Mouse (Mus musculus): ENCODE results near the gene Dcaf12. TPM values are rescaled to one million over a fixed set of nuclear protein-coding genes. Genes with fewer than 3 reads are reported as not detected.

Dcaf12 gene
- polyA plus RNA-seq, 1 experiment from 2014 or later: 41.6 TPM

GRCm38 (mm10) chr4:41253756-41254155, 60.9 kb downstream of the Dcaf12 start:
- 90% methylated on average over 2 of the region's 2 CpGs for WGBS
- H3K27ac ChIP-seq (ENCODE audit: low read length): no peak overlapping the region

GRCm38 (mm10) chr4:41245408-41245807, 69.3 kb downstream of the Dcaf12 start:
- no peaks in the 10 kb centered on the region for H3K27me3 ChIP-seq (ENCODE audit: control insufficient read depth, insufficient read depth, low read length)
- H3K9ac ChIP-seq (replicated peaks; ENCODE audit: low read depth, low read length): no peak overlapping the region
- no peak overlapping the region for H3K4me3 ChIP-seq (ENCODE audit: low read depth, low read length)
- no peak overlapping the region for H3K4me2 ChIP-seq (replicated peaks; ENCODE audit: low read depth, low read length)
- H3K4me1 ChIP-seq (ENCODE audit: control insufficient read depth, insufficient read depth, low read length): no peaks in the 10 kb centered on the region
- no peak for ATAC-seq (ENCODE audit: insufficient number of reproducible peaks, insufficient read depth, low FRiP score, low read depth)
- 98% methylated on average over 2 of the region's 2 CpGs for WGBS
- peaks cover 39% of the 10 kb centered on the region for H3K36me3 ChIP-seq (ENCODE audit: control insufficient read depth, insufficient read depth, low read length)
- H3K9me3 ChIP-seq (ENCODE audit: control insufficient read depth, low read depth, low read length): no peaks in the 10 kb centered on the region
- no peak overlapping the region for H3K27ac ChIP-seq (ENCODE audit: low read length)

More at GRCm38 (mm10) chr4:41253756-41254155, 60.9 kb downstream of the Dcaf12 start:
- H3K4me1 ChIP-seq (ENCODE audit: control insufficient read depth, insufficient read depth, low read length): 0 out of 2 replicates have a peak, but pooled peaks cover 3% of the 10 kb centered on the region
- no peak overlapping the region for H3K4me2 ChIP-seq (replicated peaks; ENCODE audit: low read depth, low read length)
- H3K9me3 ChIP-seq (ENCODE audit: control insufficient read depth, low read depth, low read length): no peaks in the 10 kb centered on the region
- H3K9ac ChIP-seq (replicated peaks; ENCODE audit: low read depth, low read length): no peak overlapping the region
- H3K36me3 ChIP-seq (ENCODE audit: control insufficient read depth, insufficient read depth, low read length): peaks cover 14% of the 10 kb centered on the region
- H3K4me3 ChIP-seq (ENCODE audit: low read depth, low read length): no peak overlapping the region
- no peak for ATAC-seq (ENCODE audit: insufficient number of reproducible peaks, insufficient read depth, low FRiP score, low read depth)
- no peaks in the 10 kb centered on the region for H3K27me3 ChIP-seq (ENCODE audit: control insufficient read depth, insufficient read depth, low read length)

Other genes starting within 250 kb of the Dcaf12 start
- 27.3 and 36.0 TPM in 2 replicates for gene Aqp3, start 216.7 kb downstream of the Dcaf12 start, polyA plus RNA-seq (2014; fragmentation: Nextera tagmentation; extraction: Ambion mirVana)
- gene Nol6, start 190.4 kb downstream of the Dcaf12 start, polyA plus RNA-seq (2014; fragmentation: Nextera tagmentation; extraction: Ambion mirVana): 22.5 and 26.1 TPM in 2 replicates
- gene Ube2r2, start 179.1 kb downstream of the Dcaf12 start, polyA plus RNA-seq (2014; fragmentation: Nextera tagmentation; extraction: Ambion mirVana): 85.7 and 87.5 TPM in 2 replicates
- 59.9 and 61.3 TPM in 2 replicates for gene Ubap2, start 39.7 kb downstream of the Dcaf12 start, polyA plus RNA-seq (2014; fragmentation: Nextera tagmentation; extraction: Ambion mirVana)
- gene Ubap1, start 34.1 kb upstream of the Dcaf12 start, polyA plus RNA-seq (2014; fragmentation: Nextera tagmentation; extraction: Ambion mirVana): 53.6 and 54.8 TPM in 2 replicates
- 7.4 and 8.0 TPM in 2 replicates for gene Kif24, start 150.0 kb upstream of the Dcaf12 start, polyA plus RNA-seq (2014; fragmentation: Nextera tagmentation; extraction: Ambion mirVana)
- 47.7 and 50.6 TPM in 2 replicates for gene Nudt2, start 150.3 kb upstream of the Dcaf12 start, polyA plus RNA-seq (2014; fragmentation: Nextera tagmentation; extraction: Ambion mirVana)
- 4.6 and 4.8 TPM in 2 replicates for gene AI464131, start 188.2 kb upstream of the Dcaf12 start, polyA plus RNA-seq (2014; fragmentation: Nextera tagmentation; extraction: Ambion mirVana)
- 0.98 and 1.8 TPM in 2 replicates for gene 1110017D15Rik, start 202.4 kb upstream of the Dcaf12 start, polyA plus RNA-seq (2014; fragmentation: Nextera tagmentation; extraction: Ambion mirVana)

Data from stomach, embryonic 14.5 days (tissue).